Mouse (Mus musculus) limb, embryonic 14.5 days (tissue): Measurements from ENCODE around the gene Eid2b. TPM values are rescaled to one million over a fixed set of nuclear protein-coding genes. Genes with fewer than 3 reads are reported as not detected.
A peak's percentile ranks its signal among the peaks of the same experiment; 100 is the strongest.

Experiments used
- ATAC-seq: fragments of 200-750 bp; cut with Nextera tagmentation; 2 replicates; pipeline ENCODE4 v1.8.0; 2017; ENCODE audit warnings: low read depth, moderate number of reproducible peaks, moderate TSS enrichment; ENCODE audit not compliant: low FRiP score
- DNase-seq: peaks from one replicate; pipeline ENCODE4 v3.0.0-alpha.2; 2015; ENCODE audit warnings: low spot score
- H3K27ac ChIP-seq: fragments of 300-500 bp; sonication (generic); replicated peaks from 2 replicates; pipeline ENCODE4 v1.5.1; 2014; ENCODE audit warnings: low read depth, mild to moderate bottlenecking, low read length, moderate library complexity, mixed read lengths
- H3K27me3 ChIP-seq: fragments of 300-500 bp; sonication (generic); 2 replicates; pipeline ENCODE4 v1.6.1; 2014; ENCODE audit warnings: low read length, mixed read lengths; ENCODE audit not compliant: control insufficient read depth, insufficient read depth
- H3K36me3 ChIP-seq: fragments of 300-500 bp; sonication (generic); 2 replicates; pipeline ENCODE4 v1.6.1; 2014; ENCODE audit warnings: mild to moderate bottlenecking, low read length, moderate library complexity, mixed read lengths; ENCODE audit not compliant: control insufficient read depth, insufficient read depth
- H3K4me1 ChIP-seq: fragments of 300-500 bp; sonication (generic); 2 replicates; pipeline ENCODE4 v1.6.1; 2014; ENCODE audit warnings: antibody characterized with exemption, low read length, mixed read lengths; ENCODE audit not compliant: control insufficient read depth, insufficient read depth
- H3K4me2 ChIP-seq: fragments of 300-500 bp; sonication (generic); replicated peaks from 2 replicates; pipeline ENCODE4 v1.6.1; 2014; ENCODE audit warnings: low read depth, mild to moderate bottlenecking, low read length, moderate library complexity; ENCODE audit not compliant: severe bottlenecking
- H3K4me3 ChIP-seq: fragments of 300-500 bp; sonication (generic); replicated peaks from 2 replicates; pipeline ENCODE4 v1.5.1; 2014; ENCODE audit warnings: low read length
- H3K9ac ChIP-seq: fragments of 300-500 bp; sonication (generic); 2 replicates; pipeline ENCODE4 v1.6.1; 2014; ENCODE audit warnings: mild to moderate bottlenecking, low read depth, low read length, moderate library complexity; ENCODE audit not compliant: severe bottlenecking
- H3K9me3 ChIP-seq: fragments of 300-500 bp; sonication (generic); 2 replicates; pipeline ENCODE4 v1.6.1; 2016; ENCODE audit warnings: low read length; ENCODE audit not compliant: control insufficient read depth
- POLR2A ChIP-seq: fragments of 200-500 bp; IDR thresholded peaks from 2 replicates; pipeline ENCODE4 v1.8.0; 2012; ENCODE audit warnings: inconsistent platforms, mild to moderate bottlenecking, moderate library complexity, borderline replicate concordance; ENCODE audit not compliant: insufficient read depth, insufficient read length; ENCODE audit errors: extremely low read depth
- WGBS: fragments of 180-500 bp; shearing (Covaris S2); extraction: QIAGEN DNeasy Blood & Tissue Kit; methylation state at CpG from one replicate; pipeline ENCODE4 v1.1.7; 2014; 5-methylcytosine and 5-hydroxymethylcytosine counted together
- polyA plus RNA-seq, 2 experiments: library from polyadenylated mRNA; depleted of rRNA in 1 of 2; stranded (reverse) in 1 of 2; unstranded in 1 of 2; fragments of >200 nt; fragmentation: Nextera tagmentation in 1 of 2; extraction: Ambion mirVana in 1 of 2; gene quantifications; 2 replicates each; pipeline versions ENCODE4 v1.2.1 to v1.2.3; 2012 to 2014

Gene Eid2b
- polyA plus RNA-seq, 2 experiments, result 14.3 to 15.4 TPM

- ATAC-seq, result no peak
- no peak overlapping the region for H3K9ac ChIP-seq
- 0 out of 2 replicates have a peak, but pooled peaks cover 5% of the 10 kb centered on the region for H3K4me1 ChIP-seq
- no peak overlapping the region for H3K27ac ChIP-seq
- no peaks in the 10 kb centered on the region for H3K27me3 ChIP-seq
- no peak overlapping the region for H3K4me2 ChIP-seq
- 71% methylated on average over 7 of the region's 7 CpGs for WGBS
- no peaks in the 10 kb centered on the region for H3K36me3 ChIP-seq
- H3K9me3 ChIP-seq, result no peaks in the 10 kb centered on the region
- no peak for DNase-seq
- H3K4me3 ChIP-seq, result no peak overlapping the region
- no peak for TF ChIP-seq POLR2A
Measured at GRCm38 (mm10) chr7:28280630-28281029, 3.1 kb downstream of the Eid2b start.

GRCm38 (mm10) chr7:28290165-28290564, 12.6 kb downstream of the Eid2b start:
- H3K4me3 ChIP-seq, result peak overlapping the region; percentile 11
- no peaks in the 10 kb centered on the region for H3K36me3 ChIP-seq
- no peak overlapping the region for H3K9ac ChIP-seq
- TF ChIP-seq POLR2A, result no peak
- no peaks in the 10 kb centered on the region for H3K9me3 ChIP-seq
- H3K27me3 ChIP-seq, result peaks cover 56% of the 10 kb centered on the region
- no peak overlapping the region for H3K27ac ChIP-seq
- 3% methylated on average over 18 of the region's 18 CpGs for WGBS
- DNase-seq (no peak), ATAC-seq (no peak)
- H3K4me1 ChIP-seq, result no peaks in the 10 kb centered on the region
- H3K4me2 ChIP-seq, result peak overlapping the region; percentile 32

GRCm38 (mm10) chr7:28290638-28291590, 13.4 kb downstream of the Eid2b start, which contains the start of gene Selenov:
Selenov (minus strand) TSS chr7:28291186.
- Histone ChIP-seq H3K27ac (no peak within 1 kb of the TSS), H3K4me1 (no peaks in the 10 kb centered on the region), H3K36me3 (no peaks in the 10 kb centered on the region), H3K4me3 (peak within 1 kb of the TSS; percentile 11), H3K9me3 (no peaks in the 10 kb centered on the region), H3K27me3 (peaks cover 56% of the 10 kb centered on the region), H3K9ac (peak within 1 kb of the TSS; percentile 28; the same call in 1 of the 2 replicates), H3K4me2 (peak within 1 kb of the TSS; percentile 32)
- ATAC-seq (no peak), DNase-seq (peak; percentile 9)
- TF ChIP-seq POLR2A, result no peak
- WGBS, result 1% methylated on average over 48 of the region's 52 CpGs

- H3K36me3 ChIP-seq, result no peaks in the 10 kb centered on the region
- DNase-seq (peak; percentile 75), ATAC-seq (peak; percentile 84)
- peak overlapping the region; percentile 79 for H3K4me2 ChIP-seq
- 13% methylated on average over 31 of the region's 63 CpGs for WGBS
- no peaks in the 10 kb centered on the region for H3K9me3 ChIP-seq
- H3K27ac ChIP-seq, result no peak overlapping the region
- H3K4me3 ChIP-seq, result peak overlapping the region; percentile 48
- H3K9ac ChIP-seq, result peak overlapping the region; percentile 60
- no peak for TF ChIP-seq POLR2A
- peaks cover 49% of the 10 kb centered on the region for H3K27me3 ChIP-seq
- H3K4me1 ChIP-seq, result no peaks in the 10 kb centered on the region
Measured at GRCm38 (mm10) chr7:28294481-28294880, 16.9 kb downstream of the Eid2b start.

GRCm38 (mm10) chr7:28298837-28299625, 21.5 kb downstream of the Eid2b start:
- no peaks in the 10 kb centered on the region for H3K9me3 ChIP-seq
- WGBS, result 25% methylated on average over 43 of the region's 43 CpGs
- no peak overlapping the region for H3K27ac ChIP-seq
- H3K9ac ChIP-seq, result 0 out of 2 replicates have a peak overlapping the region, but pooled peaks have one; percentile 25
- DNase-seq (peak; percentile 61), ATAC-seq (no peak)
- peaks cover 45% of the 10 kb centered on the region for H3K27me3 ChIP-seq
- no peak overlapping the region for H3K4me2 ChIP-seq
- H3K36me3 ChIP-seq, result no peaks in the 10 kb centered on the region
- H3K4me3 ChIP-seq, result no peak overlapping the region
- H3K4me1 ChIP-seq, result no peaks in the 10 kb centered on the region; the same call in 1 of the 2 replicates
- no peak for TF ChIP-seq POLR2A
